Mouse (Mus musculus): ENCODE results near the gene Hoxc4. TPM values are rescaled to one million over a fixed set of nuclear protein-coding genes. Genes with fewer than 3 reads are reported as not detected.

Hoxc4 gene
- polyA plus RNA-seq, 1 experiment from 2014 or later = not detected

GRCm38 (mm10) chr15:103028916-103029512 is 10.3 kb downstream of the Hoxc4 start:
- Histone ChIP-seq H3K9ac (ENCODE audit: low read length) (no peak overlapping the region), H3K4me1 (ENCODE audit: control insufficient read depth, insufficient read depth, low read length) (no peaks in the 10 kb centered on the region), H3K36me3 (ENCODE audit: control insufficient read depth, insufficient read depth, low read length) (no peaks in the 10 kb centered on the region), H3K27me3 (replicated peaks; ENCODE audit: control insufficient read depth, insufficient read depth, low read length) (peaks cover 94% of the 10 kb centered on the region), H3K9me3 (replicated peaks; ENCODE audit: control insufficient read depth, low read length) (no peaks in the 10 kb centered on the region), H3K4me2 (ENCODE audit: low read length) (no peak overlapping the region), H3K27ac (ENCODE audit: low read depth, low read length) (no peak overlapping the region), H3K4me3 (ENCODE audit: low read depth, low read length) (no peak overlapping the region)
- WGBS = 5% methylated on average over 9 of the region's 9 CpGs
- ATAC-seq = no peak
- DNase-seq (ENCODE audit: low spot score) = no peak

GRCm38 (mm10) chr15:103030142-103030541 is 11.4 kb downstream of the Hoxc4 start:
- H3K4me2 ChIP-seq (ENCODE audit: low read length) = no peak overlapping the region
- H3K27me3 ChIP-seq (replicated peaks; ENCODE audit: control insufficient read depth, insufficient read depth, low read length) = peaks cover 94% of the 10 kb centered on the region
- 1% methylated on average over 8 of the region's 8 CpGs for WGBS
- no peak for ATAC-seq
- H3K9ac ChIP-seq (ENCODE audit: low read length) = no peak overlapping the region
- no peaks in the 10 kb centered on the region for H3K4me1 ChIP-seq (ENCODE audit: control insufficient read depth, insufficient read depth, low read length)
- DNase-seq (ENCODE audit: low spot score) = no peak
- H3K9me3 ChIP-seq (replicated peaks; ENCODE audit: control insufficient read depth, low read length) = no peaks in the 10 kb centered on the region
- H3K27ac ChIP-seq (ENCODE audit: low read depth, low read length) = no peak overlapping the region
- H3K4me3 ChIP-seq (ENCODE audit: low read depth, low read length) = no peak overlapping the region
- H3K36me3 ChIP-seq (ENCODE audit: control insufficient read depth, insufficient read depth, low read length) = no peaks in the 10 kb centered on the region

- H3K4me3 ChIP-seq (ENCODE audit: low read depth, low read length) = no peak overlapping the region
- no peaks in the 10 kb centered on the region for H3K9me3 ChIP-seq (replicated peaks; ENCODE audit: control insufficient read depth, low read length)
- no peak overlapping the region for H3K27ac ChIP-seq (ENCODE audit: low read depth, low read length)
- DNase-seq (ENCODE audit: low spot score) (no peak), ATAC-seq (no peak)
- H3K4me1 ChIP-seq (ENCODE audit: control insufficient read depth, insufficient read depth, low read length) = no peaks in the 10 kb centered on the region
- peaks cover 95% of the 10 kb centered on the region for H3K27me3 ChIP-seq (replicated peaks; ENCODE audit: control insufficient read depth, insufficient read depth, low read length)
- H3K4me2 ChIP-seq (ENCODE audit: low read length) = no peak overlapping the region
- no CpG with 5 or more reads among the region's 3 CpGs for WGBS
- no peaks in the 10 kb centered on the region for H3K36me3 ChIP-seq (ENCODE audit: control insufficient read depth, insufficient read depth, low read length)
- H3K9ac ChIP-seq (ENCODE audit: low read length) = no peak overlapping the region
Observed at GRCm38 (mm10) chr15:103032167-103032566, 13.4 kb downstream of the Hoxc4 start.

GRCm38 (mm10) chr15:103032646-103033575 is 14.2 kb downstream of the Hoxc4 start:
- Histone ChIP-seq H3K27me3 (replicated peaks; ENCODE audit: control insufficient read depth, insufficient read depth, low read length) (peaks cover 95% of the 10 kb centered on the region), H3K4me2 (ENCODE audit: low read length) (no peak overlapping the region), H3K4me1 (ENCODE audit: control insufficient read depth, insufficient read depth, low read length) (no peaks in the 10 kb centered on the region), H3K36me3 (ENCODE audit: control insufficient read depth, insufficient read depth, low read length) (no peaks in the 10 kb centered on the region), H3K9ac (ENCODE audit: low read length) (no peak overlapping the region), H3K4me3 (ENCODE audit: low read depth, low read length) (no peak overlapping the region), H3K27ac (ENCODE audit: low read depth, low read length) (no peak overlapping the region), H3K9me3 (replicated peaks; ENCODE audit: control insufficient read depth, low read length) (no peaks in the 10 kb centered on the region)
- ATAC-seq (no peak), DNase-seq (ENCODE audit: low spot score) (no peak)
- WGBS = 1% methylated on average over 26 of the region's 26 CpGs

GRCm38 (mm10) chr15:103034043-103034806 is 15.5 kb downstream of the Hoxc4 start:
- Histone ChIP-seq H3K36me3 (ENCODE audit: control insufficient read depth, insufficient read depth, low read length) (no peaks in the 10 kb centered on the region), H3K4me1 (ENCODE audit: control insufficient read depth, insufficient read depth, low read length) (no peaks in the 10 kb centered on the region), H3K27ac (ENCODE audit: low read depth, low read length) (no peak overlapping the region), H3K27me3 (replicated peaks; ENCODE audit: control insufficient read depth, insufficient read depth, low read length) (peaks cover 95% of the 10 kb centered on the region), H3K9me3 (replicated peaks; ENCODE audit: control insufficient read depth, low read length) (no peaks in the 10 kb centered on the region), H3K4me3 (ENCODE audit: low read depth, low read length) (no peak overlapping the region), H3K4me2 (ENCODE audit: low read length) (no peak overlapping the region), H3K9ac (ENCODE audit: low read length) (no peak overlapping the region)
- 1% methylated on average over 24 of the region's 24 CpGs for WGBS
- ATAC-seq (no peak), DNase-seq (ENCODE audit: low spot score) (no peak)

- H3K9ac ChIP-seq (ENCODE audit: low read length) = no peak overlapping the region
- no peaks in the 10 kb centered on the region for H3K4me1 ChIP-seq (ENCODE audit: control insufficient read depth, insufficient read depth, low read length)
- ATAC-seq (no peak), DNase-seq (ENCODE audit: low spot score) (no peak)
- no peak overlapping the region for H3K4me2 ChIP-seq (ENCODE audit: low read length)
- no peaks in the 10 kb centered on the region for H3K9me3 ChIP-seq (replicated peaks; ENCODE audit: control insufficient read depth, low read length)
- peaks cover 95% of the 10 kb centered on the region for H3K27me3 ChIP-seq (replicated peaks; ENCODE audit: control insufficient read depth, insufficient read depth, low read length)
- no peaks in the 10 kb centered on the region for H3K36me3 ChIP-seq (ENCODE audit: control insufficient read depth, insufficient read depth, low read length)
- H3K27ac ChIP-seq (ENCODE audit: low read depth, low read length) = no peak overlapping the region
- H3K4me3 ChIP-seq (ENCODE audit: low read depth, low read length) = no peak overlapping the region
- under 1% methylated on average over 34 of the region's 34 CpGs for WGBS
Observed at GRCm38 (mm10) chr15:103034807-103035547, 16.2 kb downstream of the Hoxc4 start.

- Histone ChIP-seq H3K36me3 (ENCODE audit: control insufficient read depth, insufficient read depth, low read length) (no peaks in the 10 kb centered on the region), H3K27ac (ENCODE audit: low read depth, low read length) (no peak overlapping the region), H3K9ac (ENCODE audit: low read length) (no peak overlapping the region), H3K4me3 (ENCODE audit: low read depth, low read length) (no peak overlapping the region), H3K27me3 (replicated peaks; ENCODE audit: control insufficient read depth, insufficient read depth, low read length) (peaks cover 95% of the 10 kb centered on the region), H3K4me2 (ENCODE audit: low read length) (no peak overlapping the region), H3K4me1 (ENCODE audit: control insufficient read depth, insufficient read depth, low read length) (no peaks in the 10 kb centered on the region), H3K9me3 (replicated peaks; ENCODE audit: control insufficient read depth, low read length) (no peaks in the 10 kb centered on the region)
- 1% methylated on average over 14 of the region's 14 CpGs for WGBS
- no peak for DNase-seq (ENCODE audit: low spot score)
- ATAC-seq = no peak
Observed at GRCm38 (mm10) chr15:103035548-103035881, 16.8 kb downstream of the Hoxc4 start.

- no peak overlapping the region for H3K4me3 ChIP-seq (ENCODE audit: low read depth, low read length)
- no peak overlapping the region for H3K4me2 ChIP-seq (ENCODE audit: low read length)
- no peaks in the 10 kb centered on the region for H3K4me1 ChIP-seq (ENCODE audit: control insufficient read depth, insufficient read depth, low read length)
- no peak for ATAC-seq
- H3K9me3 ChIP-seq (replicated peaks; ENCODE audit: control insufficient read depth, low read length) = no peaks in the 10 kb centered on the region
- H3K9ac ChIP-seq (ENCODE audit: low read length) = no peak overlapping the region
- 14% methylated on average over 1 of the region's 1 CpGs for WGBS
- no peaks in the 10 kb centered on the region for H3K36me3 ChIP-seq (ENCODE audit: control insufficient read depth, insufficient read depth, low read length)
- H3K27me3 ChIP-seq (replicated peaks; ENCODE audit: control insufficient read depth, insufficient read depth, low read length) = peaks cover 97% of the 10 kb centered on the region
- DNase-seq (ENCODE audit: low spot score) = no peak
- no peak overlapping the region for H3K27ac ChIP-seq (ENCODE audit: low read depth, low read length)
Observed at GRCm38 (mm10) chr15:103037579-103037978, 18.8 kb downstream of the Hoxc4 start.

All from forebrain, embryonic 14.5 days (tissue).